Mouse (Mus musculus) heart, embryonic 16.5 days (tissue): ENCODE data around the gene Inppl1. TPM values are rescaled to one million over a fixed set of nuclear protein-coding genes. Genes with fewer than 3 reads are reported as not detected.

Experiments used
- ATAC-seq: fragments of 200-750 bp; cut with Nextera tagmentation; replicated peaks from 2 replicates; pipeline ENCODE4 v1.8.0; 2017; ENCODE audit warnings: moderate number of reproducible peaks; ENCODE audit not compliant: insufficient read depth, low FRiP score; ENCODE audit errors: extremely low read depth
- H3K27ac ChIP-seq: fragments of 300-500 bp; sonication (generic); 2 replicates; pipeline ENCODE4 v1.5.1; 2014; ENCODE audit warnings: mild to moderate bottlenecking, low read length, control low read depth, moderate library complexity
- H3K27me3 ChIP-seq: fragments of 300-500 bp; sonication (generic); 2 replicates; pipeline ENCODE4 v1.6.1; 2014; ENCODE audit warnings: low read length, mixed read lengths; ENCODE audit not compliant: control insufficient read depth, insufficient read depth
- H3K36me3 ChIP-seq: fragments of 300-500 bp; sonication (generic); 2 replicates; pipeline ENCODE4 v1.6.1; 2014; ENCODE audit not compliant: control insufficient read depth, insufficient read depth
- H3K4me1 ChIP-seq: fragments of 300-500 bp; sonication (generic); 2 replicates; pipeline ENCODE4 v1.6.1; 2014; ENCODE audit warnings: low read length, mixed read lengths; ENCODE audit not compliant: control insufficient read depth, insufficient read depth
- H3K4me2 ChIP-seq: fragments of 300-500 bp; sonication (generic); 2 replicates; pipeline ENCODE4 v1.6.1; 2014; ENCODE audit warnings: low read depth, mild to moderate bottlenecking, control low read depth, low read length
- H3K4me3 ChIP-seq: fragments of 300-500 bp; sonication (generic); 2 replicates; pipeline ENCODE4 v1.5.1; 2014; ENCODE audit warnings: mild to moderate bottlenecking, control low read depth, low read length
- H3K9ac ChIP-seq: fragments of 300-500 bp; sonication (generic); 2 replicates; pipeline ENCODE4 v1.6.1; 2014; ENCODE audit warnings: low read length, control low read depth
- H3K9me3 ChIP-seq: fragments of 300-500 bp; sonication (generic); replicated peaks from 2 replicates; pipeline ENCODE4 v1.6.1; 2016; ENCODE audit warnings: low read length; ENCODE audit not compliant: control insufficient read depth
- WGBS: fragments of 180-500 bp; shearing (Covaris S2); extraction: QIAGEN DNeasy Blood & Tissue Kit; methylation state at CpG from one replicate; pipeline ENCODE4 v1.1.7; 2014; 5-methylcytosine and 5-hydroxymethylcytosine counted together
- polyA plus RNA-seq: library from polyadenylated mRNA; unstranded; fragments of >200 nt; fragmentation: Nextera tagmentation; extraction: Ambion mirVana; gene quantifications from 2 replicates; pipeline ENCODE4 v1.2.1, GENCODE M21; 2015

Gene Inppl1
- 48.9 and 59.3 TPM in 2 replicates for polyA plus RNA-seq

DNA sequence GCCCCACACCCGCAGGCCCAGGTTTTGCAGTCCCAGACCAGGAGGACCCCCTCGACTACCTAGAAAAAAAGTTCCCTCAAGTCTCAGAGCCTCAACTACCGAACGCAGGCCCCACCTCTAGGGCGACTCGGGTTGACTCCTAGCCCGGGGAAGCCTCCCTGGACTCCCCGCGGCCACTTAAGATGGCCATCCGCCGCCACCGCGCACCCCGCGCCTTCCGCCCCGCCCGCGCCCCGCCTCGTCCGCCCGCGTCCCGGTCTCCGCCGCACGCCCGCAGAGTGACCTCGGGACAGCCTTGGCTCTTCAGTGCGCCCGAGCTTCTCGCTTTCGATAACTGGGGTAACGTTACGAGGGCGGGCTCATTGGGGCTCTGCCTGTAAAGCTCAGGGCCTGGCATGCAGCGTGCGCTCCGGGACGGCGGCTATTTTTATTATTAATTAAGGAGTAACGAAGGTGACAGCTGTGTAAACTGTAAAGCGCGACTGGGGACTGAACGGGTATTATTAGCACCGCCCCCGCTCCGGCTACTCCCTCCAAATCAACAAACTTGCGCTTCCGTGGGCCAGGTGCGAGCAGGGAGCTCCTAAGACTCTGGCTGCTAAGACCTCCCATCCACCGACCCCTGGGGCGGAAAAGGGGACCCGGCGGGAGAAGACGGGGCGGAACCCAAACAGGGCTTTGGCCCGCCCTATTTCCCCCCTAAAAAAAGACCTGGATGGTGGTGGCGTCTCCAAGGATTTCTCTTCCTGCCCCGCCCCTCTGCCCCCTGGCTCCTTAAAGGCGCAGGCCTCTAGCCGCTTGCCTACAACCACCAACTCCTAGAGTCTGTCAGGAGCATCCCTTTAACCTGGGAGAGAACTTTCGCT, at the start of gene Inppl1:
Gene Inppl1 (minus strand): TSS at position 624 of the 866 bp plus-strand sequence.
- ATAC-seq, result peak; percentile 84
- Histone ChIP-seq H3K4me2 (peak within 1 kb of the TSS; percentile 69), H3K27ac (peak within 1 kb of the TSS; percentile 99), H3K27me3 (no peaks in the 10 kb centered on the region), H3K36me3 (peaks cover 2% of the 10 kb centered on the region; the same call in 1 of the 2 replicates), H3K4me3 (peak within 1 kb of the TSS; percentile 80), H3K4me1 (peaks cover 29% of the 10 kb centered on the region), H3K9ac (peak within 1 kb of the TSS; percentile 99), H3K9me3 (no peaks in the 10 kb centered on the region)
- WGBS, result under 1% methylated on average over 64 of the region's 64 CpGs

DNA sequence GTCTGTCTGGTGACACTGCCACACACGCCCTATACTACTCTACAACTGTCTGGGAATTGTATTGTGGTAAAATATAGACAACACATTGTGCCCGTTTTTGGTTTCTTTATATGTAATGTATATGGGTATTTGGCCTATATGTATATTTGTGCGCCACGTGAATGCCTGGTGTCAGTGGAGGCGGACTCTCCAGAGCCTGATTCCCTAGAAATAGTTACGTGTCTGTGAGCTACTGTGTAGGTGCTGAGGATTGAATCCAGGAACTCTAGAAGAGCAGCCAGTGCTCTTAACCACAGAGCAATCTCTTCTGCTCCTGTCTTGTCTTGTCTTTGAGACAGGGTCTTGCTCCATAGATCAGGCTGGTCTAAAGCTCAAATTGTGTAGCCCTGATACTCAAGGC, 48.2 kb upstream of the Inppl1 start:
- Histone ChIP-seq H3K27ac (no peak overlapping the region), H3K36me3 (no peaks in the 10 kb centered on the region), H3K4me3 (no peak overlapping the region), H3K27me3 (no peaks in the 10 kb centered on the region), H3K9me3 (no peaks in the 10 kb centered on the region), H3K9ac (no peak overlapping the region), H3K4me2 (no peak overlapping the region), H3K4me1 (no peaks in the 10 kb centered on the region)
- no peak for ATAC-seq
- 69% methylated on average over 6 of the region's 6 CpGs for WGBS

DNA sequence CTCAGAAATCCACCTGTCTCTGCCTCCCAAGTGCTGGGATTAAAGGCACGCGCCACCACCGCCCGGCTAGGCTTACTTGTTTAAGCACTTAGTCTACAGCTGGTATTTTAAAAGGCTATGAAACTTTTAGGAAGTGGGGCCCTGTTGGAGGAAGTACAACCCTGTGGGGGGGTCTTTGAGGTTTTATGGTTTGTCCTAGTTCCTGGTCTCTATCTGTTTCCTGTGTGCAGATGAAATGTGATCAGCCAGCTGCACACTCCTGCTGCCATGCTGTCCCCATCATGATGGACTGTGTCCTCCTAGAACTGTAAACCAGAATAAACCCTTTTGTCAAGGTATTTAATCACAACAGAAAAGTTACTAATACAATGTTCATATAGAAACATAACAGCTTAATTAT, 46.1 kb upstream of the Inppl1 start:
- Histone ChIP-seq H3K9me3 (no peaks in the 10 kb centered on the region), H3K36me3 (no peaks in the 10 kb centered on the region), H3K27me3 (no peaks in the 10 kb centered on the region), H3K4me3 (no peak overlapping the region), H3K27ac (no peak overlapping the region), H3K9ac (no peak overlapping the region), H3K4me1 (no peaks in the 10 kb centered on the region), H3K4me2 (no peak overlapping the region)
- whole genome bisulfite sequencing, result 96% methylated on average over 4 of the region's 4 CpGs
- ATAC-seq, result no peak

DNA sequence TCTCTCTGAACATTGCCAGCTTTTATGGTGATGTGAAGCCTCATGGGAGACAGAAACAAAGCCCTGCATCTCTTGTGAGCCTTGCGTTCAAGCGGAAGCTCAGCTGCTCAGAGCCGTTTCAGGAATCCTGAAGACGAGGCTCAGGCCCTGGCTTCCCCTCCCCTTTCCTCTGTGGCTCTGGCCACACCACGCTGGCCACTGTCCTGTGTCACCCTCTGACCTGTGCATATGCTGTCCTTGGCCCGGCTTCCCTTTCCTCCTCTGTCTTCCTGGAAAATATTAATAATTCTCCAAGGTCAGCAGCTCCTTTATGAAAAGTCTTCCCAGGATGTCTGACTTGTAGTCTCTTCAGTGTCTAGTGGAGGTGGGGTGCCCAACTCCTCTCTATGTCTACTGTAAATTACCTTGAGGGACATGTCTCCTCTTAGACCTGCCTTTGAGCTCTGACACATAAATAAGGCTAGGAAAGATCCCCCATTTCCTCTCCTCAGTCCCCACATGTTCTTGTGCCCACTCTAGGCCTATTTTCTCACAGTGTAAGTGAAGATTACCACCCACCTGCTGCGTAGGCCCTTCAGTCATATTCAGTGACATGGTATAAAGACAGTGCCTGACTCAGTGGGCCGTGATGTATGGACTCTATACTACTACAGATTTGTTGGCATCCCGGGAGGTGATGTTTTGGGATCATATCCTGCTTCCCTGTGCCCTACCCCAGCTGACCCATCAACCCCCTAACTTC, 44.6 kb upstream of the Inppl1 start:
- no peak overlapping the region for H3K9ac ChIP-seq
- WGBS, result 66% methylated on average over 9 of the region's 9 CpGs
- no peaks in the 10 kb centered on the region for H3K27me3 ChIP-seq
- H3K36me3 ChIP-seq, result no peaks in the 10 kb centered on the region
- H3K4me1 ChIP-seq, result no peaks in the 10 kb centered on the region
- H3K27ac ChIP-seq, result no peak overlapping the region
- no peaks in the 10 kb centered on the region for H3K9me3 ChIP-seq
- no peak overlapping the region for H3K4me2 ChIP-seq
- H3K4me3 ChIP-seq, result no peak overlapping the region
- ATAC-seq, result no peak

- Histone ChIP-seq H3K27me3 (no peaks in the 10 kb centered on the region), H3K4me3 (no peak overlapping the region), H3K27ac (no peak overlapping the region), H3K9ac (no peak overlapping the region), H3K4me2 (no peak overlapping the region), H3K36me3 (no peaks in the 10 kb centered on the region), H3K4me1 (no peaks in the 10 kb centered on the region), H3K9me3 (no peaks in the 10 kb centered on the region)
- ATAC-seq, result no peak
- WGBS, result 70% methylated on average over 4 of the region's 4 CpGs
Observed at GRCm38 (mm10) chr7:101880855-101881254, 42.8 kb upstream of the Inppl1 start.

- H3K4me1 ChIP-seq, result peaks cover 7% of the 10 kb centered on the region
- no peaks in the 10 kb centered on the region for H3K36me3 ChIP-seq
- no peak overlapping the region for H3K4me3 ChIP-seq
- no peak overlapping the region for H3K4me2 ChIP-seq
- no peak for ATAC-seq
- no peak overlapping the region for H3K27ac ChIP-seq
- 94% methylated on average over 1 of the region's 1 CpGs for WGBS
- H3K9me3 ChIP-seq, result no peaks in the 10 kb centered on the region
- no peaks in the 10 kb centered on the region for H3K27me3 ChIP-seq
- H3K9ac ChIP-seq, result no peak overlapping the region
Observed at GRCm38 (mm10) chr7:101875978-101876377, 37.9 kb upstream of the Inppl1 start.

GRCm38 (mm10) chr7:101871296-101871695, 33.3 kb upstream of the Inppl1 start:
- peak overlapping the region; percentile 63 for H3K27ac ChIP-seq
- H3K4me3 ChIP-seq, result no peak overlapping the region
- H3K9ac ChIP-seq, result no peak overlapping the region
- no peak overlapping the region for H3K4me2 ChIP-seq
- WGBS, result 35% methylated on average over 3 of the region's 3 CpGs
- H3K4me1 ChIP-seq, result peaks cover 9% of the 10 kb centered on the region
- H3K27me3 ChIP-seq, result no peaks in the 10 kb centered on the region
- ATAC-seq, result peak; percentile 76
- H3K9me3 ChIP-seq, result no peaks in the 10 kb centered on the region
- no peaks in the 10 kb centered on the region for H3K36me3 ChIP-seq

DNA sequence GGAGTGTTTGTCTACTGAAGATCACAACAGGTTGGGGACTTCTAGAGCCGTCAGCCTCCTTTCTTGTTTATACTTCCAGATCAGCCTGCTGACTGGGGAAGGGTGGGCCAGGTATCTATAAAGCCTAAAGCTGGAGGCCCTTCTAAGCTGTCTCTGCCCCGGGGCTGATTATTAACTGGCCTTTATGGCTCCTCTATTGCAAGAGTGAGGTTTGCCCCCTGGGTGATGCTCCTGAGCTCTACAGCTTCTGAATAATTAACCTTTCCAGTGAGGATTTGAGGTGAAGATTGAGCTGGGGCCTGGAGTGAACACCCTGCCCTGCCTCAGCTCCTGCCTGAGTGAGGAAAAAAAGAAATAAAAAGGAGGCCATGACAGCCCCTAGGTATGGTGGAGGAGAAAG, 32.6 kb upstream of the Inppl1 start, which contains the start of gene Folr1:
Gene Folr1 (minus strand): TSS at position 160 of the 400 bp plus-strand sequence.
- no peak within 1 kb of the TSS for H3K4me3 ChIP-seq
- no peaks in the 10 kb centered on the region for H3K27me3 ChIP-seq
- H3K4me2 ChIP-seq, result no peak within 1 kb of the TSS
- no peak within 1 kb of the TSS for H3K9ac ChIP-seq
- peak within 1 kb of the TSS; percentile 63 for H3K27ac ChIP-seq
- peaks cover 9% of the 10 kb centered on the region for H3K4me1 ChIP-seq
- ATAC-seq, result no peak
- no peaks in the 10 kb centered on the region for H3K36me3 ChIP-seq
- H3K9me3 ChIP-seq, result no peaks in the 10 kb centered on the region
- WGBS, result 79% methylated on average over 2 of the region's 2 CpGs

GRCm38 (mm10) chr7:101869163-101869500, 31.1 kb upstream of the Inppl1 start:
- no peak for ATAC-seq
- Histone ChIP-seq H3K4me3 (no peak overlapping the region), H3K9me3 (no peaks in the 10 kb centered on the region), H3K27me3 (no peaks in the 10 kb centered on the region), H3K36me3 (no peaks in the 10 kb centered on the region), H3K4me1 (peaks cover 9% of the 10 kb centered on the region), H3K27ac (no peak overlapping the region), H3K9ac (no peak overlapping the region), H3K4me2 (no peak overlapping the region)
- WGBS, result 70% methylated on average over 7 of the region's 7 CpGs
